Mouse (Mus musculus) heart, adult 2 months (tissue): ENCODE data around the gene Inca1.

Experiments
- CTCF ChIP-seq: fragments of 200-600 bp; IDR thresholded peaks from 2 replicates; pipeline ENCODE4 v1.8.1; 2022; ENCODE audit warnings: antibody characterized with exemption, mild to moderate bottlenecking, moderate library complexity
- POLR2A ChIP-seq: fragments of 200-500 bp; IDR thresholded peaks from 2 replicates; pipeline ENCODE4 v1.6.1; 2011; ENCODE audit warnings: mild to moderate bottlenecking, low read depth, low read length, control low read depth; ENCODE audit not compliant: insufficient read depth

DNA sequence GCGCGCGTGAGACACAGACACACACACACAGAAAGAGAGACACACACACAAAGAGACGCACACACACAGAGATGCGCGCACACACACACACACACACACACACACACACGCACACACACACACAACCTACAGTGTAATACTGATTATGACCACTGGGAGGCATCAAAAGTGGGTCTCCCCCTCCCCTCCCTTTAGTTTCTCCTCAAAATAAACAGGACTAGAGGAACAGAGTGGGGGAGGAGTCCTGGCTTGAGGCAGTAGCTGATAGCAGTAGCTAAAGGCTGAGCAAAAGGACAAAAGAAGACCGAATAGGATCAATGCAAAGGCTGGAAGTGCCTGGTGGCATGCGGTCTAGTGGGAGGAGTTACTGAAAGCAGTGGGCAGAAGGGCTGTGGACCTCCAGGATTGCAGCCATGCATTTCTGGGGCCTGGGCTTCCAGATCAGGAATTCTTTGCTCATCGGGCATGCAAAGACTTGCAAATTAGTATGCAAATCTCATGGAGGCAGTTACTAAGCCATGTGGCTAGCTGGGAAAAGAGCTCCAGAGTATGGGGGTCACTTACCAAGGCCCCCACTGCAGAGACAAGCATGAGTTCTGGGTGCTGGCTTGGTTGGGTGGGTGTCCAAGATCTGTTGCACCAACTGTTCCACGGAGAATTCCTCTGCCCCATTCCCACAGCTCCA, 17.9 kb downstream of the Inca1 start:
- TF ChIP-seq POLR2A (no peak), CTCF (peak; percentile 50)
